Mouse (Mus musculus) limb, embryonic 12.5 days (tissue): ENCODE results near the gene Kri1. TPM values are rescaled to one million over a fixed set of nuclear protein-coding genes. Genes with fewer than 3 reads are reported as not detected.

Source experiments
- ATAC-seq: fragments of 200-750 bp; cut with Nextera tagmentation; 2 replicates; pipeline ENCODE4 v1.8.0; 2017; ENCODE audit warnings: low read depth, moderate TSS enrichment; ENCODE audit not compliant: insufficient number of reproducible peaks, insufficient read depth, low FRiP score, low TSS enrichment
- H3K27ac ChIP-seq: fragments of 300-500 bp; sonication (generic); 2 replicates; pipeline ENCODE4 v1.5.1; 2016; ENCODE audit warnings: mild to moderate bottlenecking, moderate library complexity
- H3K27me3 ChIP-seq: fragments of 300-500 bp; sonication (generic); 2 replicates; pipeline ENCODE4 v1.6.1; 2016; ENCODE audit warnings: mild to moderate bottlenecking, moderate library complexity
- H3K36me3 ChIP-seq: fragments of 300-500 bp; sonication (generic); 2 replicates; pipeline ENCODE4 v1.6.1; 2016; ENCODE audit warnings: mild to moderate bottlenecking, moderate library complexity
- H3K4me1 ChIP-seq: fragments of 300-500 bp; sonication (generic); replicated peaks from 2 replicates; pipeline ENCODE4 v1.6.1; 2016
- H3K4me2 ChIP-seq: fragments of 300-500 bp; sonication (generic); 2 replicates; pipeline ENCODE4 v1.6.1; 2016; ENCODE audit warnings: mild to moderate bottlenecking, moderate library complexity
- H3K4me3 ChIP-seq: fragments of 300-500 bp; sonication (generic); replicated peaks from 2 replicates; pipeline ENCODE4 v1.5.1; 2016; ENCODE audit warnings: mild to moderate bottlenecking
- H3K9ac ChIP-seq: fragments of 300-500 bp; sonication (generic); replicated peaks from 2 replicates; pipeline ENCODE4 v1.6.1; 2016; ENCODE audit warnings: mild to moderate bottlenecking, moderate library complexity
- H3K9me3 ChIP-seq: fragments of 300-500 bp; sonication (generic); 2 replicates; pipeline ENCODE4 v1.6.1; 2016; ENCODE audit warnings: mild to moderate bottlenecking, moderate library complexity
- WGBS: fragments of 180-500 bp; shearing (Covaris S2); methylation state at CpG from one replicate; pipeline ENCODE4 v1.1.7; 2016; 5-methylcytosine and 5-hydroxymethylcytosine counted together
- polyA plus RNA-seq: library from polyadenylated mRNA; unstranded; fragments of >200 nt; fragmentation: Nextera tagmentation; extraction: Ambion mirVana; gene quantifications from 2 replicates; pipeline ENCODE4 v1.2.1, GENCODE M21; 2016

Kri1 gene
- polyA plus RNA-seq, 1 experiment from 2014 or later, result 18.1 TPM

DNA sequence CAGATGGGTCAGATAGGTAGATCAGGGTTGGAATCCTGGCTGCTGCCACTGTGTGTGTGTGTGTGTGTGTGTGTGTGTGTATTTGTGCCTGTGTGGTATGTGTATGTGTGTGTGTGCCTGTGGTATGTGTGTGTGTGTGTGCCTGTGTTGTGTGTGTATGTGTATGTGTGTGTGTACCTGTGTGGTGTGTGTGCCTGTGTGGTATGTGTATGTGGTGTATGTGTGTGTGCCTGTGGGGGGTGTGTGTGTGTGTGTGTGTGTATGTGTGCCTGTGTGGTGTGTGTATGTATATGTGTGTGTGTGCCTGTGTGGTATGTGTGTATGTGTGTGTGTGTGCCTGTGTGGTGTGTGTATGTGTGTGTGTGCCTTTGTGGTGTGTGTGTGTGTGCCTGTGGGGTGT is 33.1 kb downstream of the Kri1 start:
- peaks cover 12% of the 10 kb centered on the region for H3K4me1 ChIP-seq
- ATAC-seq, result no peak; the same call in 1 of the 2 replicates
- no peak overlapping the region for H3K4me3 ChIP-seq

GRCm38 (mm10) chr9:21251116-21251735 is 36.5 kb downstream of the Kri1 start:
- Histone ChIP-seq H3K4me1 (peaks cover 21% of the 10 kb centered on the region), H3K36me3 (no peaks in the 10 kb centered on the region), H3K27me3 (peaks cover 66% of the 10 kb centered on the region), H3K4me3 (no peak overlapping the region), H3K27ac (peak overlapping the region; percentile 12; the same call in 1 of the 2 replicates), H3K9ac (no peak overlapping the region), H3K4me2 (no peak overlapping the region), H3K9me3 (no peaks in the 10 kb centered on the region)
- no peak for ATAC-seq
- WGBS, result 46% methylated on average over 13 of the region's 13 CpGs

More for the DNA sequence above, 33.1 kb downstream of the Kri1 start:
- Histone ChIP-seq H3K9ac (no peak overlapping the region), H3K27me3 (peaks cover 32% of the 10 kb centered on the region), H3K9me3 (no peaks in the 10 kb centered on the region), H3K36me3 (no peaks in the 10 kb centered on the region), H3K27ac (no peak overlapping the region), H3K4me2 (no peak overlapping the region)

- ATAC-seq, result no peak
- 61% methylated on average over 2 of the region's 2 CpGs for WGBS
Observed at GRCm38 (mm10) chr9:21250509-21250908, 37.3 kb downstream of the Kri1 start.

DNA sequence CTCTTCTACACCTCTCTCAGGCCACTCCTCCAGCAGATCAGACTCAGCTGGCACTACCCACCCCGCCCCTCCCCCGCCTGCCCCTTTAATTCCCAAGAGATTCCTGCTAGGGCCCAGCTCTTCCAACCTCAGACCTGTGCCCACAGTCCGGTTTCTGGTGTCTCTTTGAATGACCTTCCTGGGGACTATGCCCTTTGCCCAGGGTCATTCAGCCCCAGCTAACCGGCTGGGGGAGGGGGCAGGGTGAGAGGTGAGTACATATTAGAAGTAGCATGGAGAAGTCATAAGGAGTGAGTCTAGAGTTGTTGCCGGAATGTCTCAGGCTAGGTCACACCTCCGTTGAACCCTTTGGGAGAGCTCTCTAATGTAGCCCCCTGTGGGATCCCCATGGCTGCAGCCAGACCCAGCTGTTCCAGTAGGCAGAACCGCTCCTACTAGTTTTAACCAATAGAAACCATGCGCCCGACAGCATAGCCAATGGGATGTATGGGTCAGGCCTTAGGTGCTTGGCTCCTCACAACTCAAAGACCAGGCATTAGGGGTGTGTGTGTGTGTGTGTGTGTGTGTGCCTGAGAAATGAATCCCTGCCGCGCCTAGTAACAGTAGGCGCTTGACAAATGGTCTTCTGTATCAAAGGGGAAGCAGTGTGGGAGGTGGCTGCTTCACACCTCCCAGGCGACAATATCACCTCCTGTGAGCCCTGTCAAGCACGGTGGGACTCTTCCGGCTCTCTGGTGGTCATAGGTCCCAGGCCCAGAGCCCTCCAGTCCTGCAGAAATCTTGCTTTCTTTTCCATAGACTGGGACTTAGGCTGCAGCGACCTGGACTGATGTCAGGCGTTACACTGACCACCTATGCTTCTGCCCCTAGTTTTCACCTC is 37.9 kb downstream of the Kri1 start:
- no peak overlapping the region for H3K9ac ChIP-seq
- H3K36me3 ChIP-seq, result no peaks in the 10 kb centered on the region
- no peak; the same call in 1 of the 2 replicates for ATAC-seq
- H3K4me2 ChIP-seq, result no peak overlapping the region
- no peak overlapping the region for H3K27ac ChIP-seq
- peaks cover 79% of the 10 kb centered on the region for H3K27me3 ChIP-seq
- H3K4me3 ChIP-seq, result no peak overlapping the region
- H3K9me3 ChIP-seq, result no peaks in the 10 kb centered on the region
- WGBS, result 16% methylated on average over 17 of the region's 17 CpGs
- peaks cover 25% of the 10 kb centered on the region for H3K4me1 ChIP-seq

More at GRCm38 (mm10) chr9:21250509-21250908, 37.3 kb downstream of the Kri1 start:
- Histone ChIP-seq H3K27me3 (peaks cover 73% of the 10 kb centered on the region), H3K27ac (no peak overlapping the region), H3K4me1 (peaks cover 21% of the 10 kb centered on the region), H3K9ac (no peak overlapping the region), H3K4me3 (no peak overlapping the region), H3K9me3 (no peaks in the 10 kb centered on the region), H3K36me3 (no peaks in the 10 kb centered on the region), H3K4me2 (no peak overlapping the region)

- under 1% methylated on average over 30 of the region's 30 CpGs for WGBS
- Histone ChIP-seq H3K9ac (no peak within 1 kb of the TSS), H3K9me3 (no peaks in the 10 kb centered on the region), H3K27ac (no peak within 1 kb of the TSS), H3K4me2 (peak within 1 kb of the TSS; percentile 51), H3K27me3 (peaks cover 95% of the 10 kb centered on the region), H3K36me3 (no peaks in the 10 kb centered on the region), H3K4me1 (peaks cover 36% of the 10 kb centered on the region), H3K4me3 (peak within 1 kb of the TSS; percentile 29)
- no peak for ATAC-seq
Observed at GRCm38 (mm10) chr9:21248326-21248725, 39.4 kb downstream of the Kri1 start, which contains the start of gene S1pr5. S1pr5 (minus strand) TSS chr9:21248443.

GRCm38 (mm10) chr9:21246342-21246741 is 41.4 kb downstream of the Kri1 start:
- Histone ChIP-seq H3K9me3 (peaks cover 4% of the 10 kb centered on the region), H3K27me3 (peaks cover 96% of the 10 kb centered on the region), H3K4me3 (no peak overlapping the region), H3K4me2 (no peak overlapping the region), H3K4me1 (peaks cover 39% of the 10 kb centered on the region), H3K27ac (no peak overlapping the region), H3K9ac (no peak overlapping the region), H3K36me3 (no peaks in the 10 kb centered on the region)
- ATAC-seq, result no peak
- 71% methylated on average over 1 of the region's 1 CpGs for WGBS

- H3K4me2 ChIP-seq, result peak overlapping the region; percentile 93
- H3K27me3 ChIP-seq, result peaks cover 83% of the 10 kb centered on the region
- ATAC-seq, result no peak
- peaks cover 30% of the 10 kb centered on the region for H3K4me1 ChIP-seq
- peak overlapping the region; percentile 53 for H3K4me3 ChIP-seq
- WGBS, result 2% methylated on average over 16 of the region's 16 CpGs
- H3K9ac ChIP-seq, result peak overlapping the region; percentile 59
- no peaks in the 10 kb centered on the region for H3K36me3 ChIP-seq
- peaks cover 4% of the 10 kb centered on the region for H3K9me3 ChIP-seq
- H3K27ac ChIP-seq, result no peak overlapping the region
Observed at GRCm38 (mm10) chr9:21245113-21245487, 42.7 kb downstream of the Kri1 start.

DNA sequence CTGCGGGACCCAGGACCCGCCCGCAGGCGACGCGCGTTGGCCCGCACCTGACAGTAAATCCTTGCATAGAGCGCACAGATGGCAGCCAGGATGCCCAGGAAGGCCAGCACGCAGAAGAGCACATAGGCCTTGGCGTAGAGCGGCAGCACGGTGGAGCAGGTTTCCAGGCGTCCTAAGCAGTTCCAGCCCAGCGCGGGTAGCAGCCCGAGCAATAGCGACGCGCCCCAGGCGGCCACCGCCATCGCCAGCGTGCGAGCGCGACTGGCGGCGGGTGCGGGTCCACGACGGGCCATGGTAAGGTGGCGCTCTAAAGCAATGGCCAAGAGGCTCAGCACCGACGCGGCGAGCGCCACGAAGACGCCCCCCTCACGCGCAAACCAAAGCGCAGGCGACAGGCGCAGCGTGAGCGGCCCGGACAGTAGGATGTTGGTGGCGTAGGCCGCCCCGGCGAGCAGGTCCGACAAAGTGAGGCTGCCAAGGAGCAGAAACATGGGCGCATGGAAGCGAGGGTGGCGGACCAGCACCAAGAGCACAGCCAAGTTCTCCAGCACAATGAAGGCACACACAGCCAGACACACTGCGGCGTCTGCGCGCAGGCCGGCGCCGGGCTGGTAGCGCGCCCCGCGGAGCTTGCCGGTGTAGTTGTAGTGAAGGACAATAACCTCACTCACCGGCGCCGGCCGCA is 43.2 kb downstream of the Kri1 start:
- WGBS, result under 1% methylated on average over 72 of the region's 72 CpGs
- no peak for ATAC-seq
- peak overlapping the region; percentile 53 for H3K4me3 ChIP-seq
- H3K4me1 ChIP-seq, result peaks cover 26% of the 10 kb centered on the region
- no peak overlapping the region for H3K27ac ChIP-seq
- peaks cover 4% of the 10 kb centered on the region for H3K9me3 ChIP-seq
- H3K27me3 ChIP-seq, result peaks cover 78% of the 10 kb centered on the region
- H3K9ac ChIP-seq, result peak overlapping the region; percentile 59
- no peaks in the 10 kb centered on the region for H3K36me3 ChIP-seq
- peak overlapping the region; percentile 93 for H3K4me2 ChIP-seq

DNA sequence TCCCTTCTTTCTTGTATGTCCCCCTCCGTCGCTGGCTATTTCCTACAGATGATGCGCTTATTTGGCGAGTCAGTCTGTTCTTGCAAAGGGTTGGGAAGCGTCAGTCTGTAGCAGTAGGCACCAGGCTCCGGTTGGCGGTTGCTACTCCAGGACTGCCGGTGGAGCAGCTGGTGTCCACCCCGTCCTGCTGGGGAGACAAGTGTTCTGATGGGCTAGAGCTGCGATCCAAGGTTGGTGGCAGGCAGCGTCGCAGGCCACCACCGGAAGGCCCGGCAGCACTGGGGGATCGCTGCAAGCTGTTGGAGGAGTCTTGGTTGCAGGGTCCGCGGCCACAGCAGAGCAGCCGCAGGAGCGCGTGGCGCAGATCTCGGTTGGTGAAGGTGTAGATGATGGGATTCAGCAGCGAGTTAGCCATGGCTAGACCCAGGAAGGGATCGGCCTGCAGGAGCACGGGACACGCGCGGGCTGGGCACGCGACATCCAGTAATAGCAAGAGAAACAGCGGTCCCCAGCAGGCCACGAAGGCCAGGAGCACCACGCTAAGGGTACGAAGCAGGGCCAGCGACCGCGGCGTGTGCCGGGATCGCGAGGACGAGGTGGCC is 43.8 kb downstream of the Kri1 start:
- H3K27me3 ChIP-seq, result peaks cover 72% of the 10 kb centered on the region
- H3K9me3 ChIP-seq, result peaks cover 4% of the 10 kb centered on the region
- 10% methylated on average over 42 of the region's 42 CpGs for WGBS
- H3K27ac ChIP-seq, result no peak overlapping the region
- no peaks in the 10 kb centered on the region for H3K36me3 ChIP-seq
- H3K4me3 ChIP-seq, result peak overlapping the region; percentile 53
- H3K9ac ChIP-seq, result peak overlapping the region; percentile 59
- no peak for ATAC-seq
- peak overlapping the region; percentile 93 for H3K4me2 ChIP-seq
- peaks cover 30% of the 10 kb centered on the region for H3K4me1 ChIP-seq

DNA sequence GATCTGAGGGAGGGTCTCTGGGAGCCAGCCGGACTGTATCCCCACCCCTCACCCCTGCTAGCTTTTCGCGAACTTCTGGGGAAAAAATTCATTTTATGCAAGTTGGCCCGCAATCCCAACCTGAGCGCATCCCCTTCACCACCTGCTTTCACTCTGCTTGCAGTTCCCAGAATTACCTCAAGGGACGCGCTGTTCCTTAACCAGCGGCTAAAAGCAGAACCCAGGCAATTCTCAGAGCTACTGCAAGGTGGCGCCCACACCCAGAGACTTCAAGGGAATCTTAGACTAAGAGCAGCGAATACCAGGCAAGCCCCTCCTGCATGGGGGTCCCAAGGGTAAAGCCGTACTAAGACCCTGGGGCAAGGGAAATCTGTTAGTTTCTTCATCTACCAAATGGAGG is 46.4 kb downstream of the Kri1 start:
- 9% methylated on average over 11 of the region's 11 CpGs for WGBS
- peaks cover 8% of the 10 kb centered on the region for H3K36me3 ChIP-seq
- ATAC-seq, result no peak
- peaks cover 4% of the 10 kb centered on the region for H3K9me3 ChIP-seq
- H3K4me1 ChIP-seq, result peaks cover 36% of the 10 kb centered on the region
- no peak overlapping the region for H3K9ac ChIP-seq
- H3K27ac ChIP-seq, result no peak overlapping the region
- no peak overlapping the region for H3K4me3 ChIP-seq
- H3K27me3 ChIP-seq, result peaks cover 47% of the 10 kb centered on the region
- H3K4me2 ChIP-seq, result no peak overlapping the region

DNA sequence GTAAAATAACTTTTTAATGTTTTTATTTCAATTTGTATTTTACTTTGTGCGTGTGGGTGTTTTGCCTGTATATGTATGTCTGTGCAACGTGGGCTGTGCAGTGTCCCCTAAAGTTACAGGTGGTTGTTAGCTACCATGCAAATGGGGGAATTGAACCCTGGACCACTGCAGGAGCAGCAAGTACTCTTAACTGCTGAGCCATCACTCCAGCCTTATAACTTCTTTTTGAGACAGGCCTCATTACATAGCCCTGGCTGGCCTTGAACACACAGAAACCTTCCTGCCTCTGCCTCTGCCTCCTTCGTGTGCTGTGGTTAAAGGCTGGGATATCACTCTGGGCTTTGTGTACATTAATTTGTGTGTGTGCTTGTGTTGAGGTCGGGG is 48.3 kb downstream of the Kri1 start:
- Histone ChIP-seq H3K36me3 (peaks cover 24% of the 10 kb centered on the region), H3K4me3 (peak overlapping the region; percentile 93), H3K9ac (peak overlapping the region; percentile 97), H3K27me3 (peaks cover 28% of the 10 kb centered on the region), H3K4me1 (peaks cover 29% of the 10 kb centered on the region), H3K9me3 (peaks cover 4% of the 10 kb centered on the region), H3K27ac (peak overlapping the region; percentile 96; the same call in 1 of the 2 replicates), H3K4me2 (peak overlapping the region; percentile 78)
- no peak for ATAC-seq
- 44% methylated on average over 4 of the region's 4 CpGs for WGBS
